Mouse (Mus musculus) forelimb bud, embryonic 11.5 days (tissue): ENCODE measurements around the gene Grid2.

Source experiments
- DNase-seq: peaks from one replicate; pipeline ENCODE4 v3.0.0-alpha.2; 2012; ENCODE audit warnings: low read depth, low spot score

Gene Grid2

DNA sequence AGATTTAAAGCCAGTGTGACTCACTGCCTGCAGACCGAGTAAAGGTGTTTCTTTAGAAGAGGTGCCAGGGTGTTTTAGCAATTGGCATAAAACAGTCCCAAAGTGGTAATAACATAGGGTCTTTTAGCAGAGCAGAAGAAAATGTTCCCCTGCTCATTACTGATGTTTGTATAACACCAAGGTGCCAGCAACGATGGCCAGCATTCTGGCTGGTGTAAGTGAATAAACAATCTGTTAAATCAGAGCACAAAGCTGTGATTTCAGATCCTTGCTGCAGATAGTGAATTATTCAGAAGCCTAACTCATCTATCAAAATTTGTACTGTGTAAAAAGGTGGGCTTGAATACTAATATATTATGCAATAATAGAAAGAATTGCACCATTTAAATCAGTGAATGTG lies 353.9 kb downstream of the Grid2 start:
- DNase-seq = no peak

DNA sequence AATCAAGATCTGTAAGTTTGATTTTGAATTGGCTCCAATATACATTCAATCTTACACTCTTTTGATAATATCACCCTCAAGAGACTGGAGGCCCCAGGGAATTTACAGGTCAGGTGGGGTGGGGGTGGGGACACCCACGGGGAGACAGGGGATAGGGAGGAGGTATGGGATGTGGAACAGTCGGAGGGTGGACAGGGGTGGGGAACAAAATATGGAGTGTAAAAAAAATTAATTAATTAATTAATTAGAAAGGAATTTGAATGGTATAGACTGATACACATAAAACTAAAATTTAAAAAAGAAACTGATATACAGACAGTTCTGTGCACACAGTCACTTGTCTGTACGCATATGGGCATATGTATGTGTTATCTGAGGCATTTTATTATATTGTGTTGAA lies 380.3 kb downstream of the Grid2 start:
- no peak for DNase-seq

- DNase-seq = no peak
Measured at GRCm38 (mm10) chr6:63659423-63659822, 403.7 kb downstream of the Grid2 start.

DNA sequence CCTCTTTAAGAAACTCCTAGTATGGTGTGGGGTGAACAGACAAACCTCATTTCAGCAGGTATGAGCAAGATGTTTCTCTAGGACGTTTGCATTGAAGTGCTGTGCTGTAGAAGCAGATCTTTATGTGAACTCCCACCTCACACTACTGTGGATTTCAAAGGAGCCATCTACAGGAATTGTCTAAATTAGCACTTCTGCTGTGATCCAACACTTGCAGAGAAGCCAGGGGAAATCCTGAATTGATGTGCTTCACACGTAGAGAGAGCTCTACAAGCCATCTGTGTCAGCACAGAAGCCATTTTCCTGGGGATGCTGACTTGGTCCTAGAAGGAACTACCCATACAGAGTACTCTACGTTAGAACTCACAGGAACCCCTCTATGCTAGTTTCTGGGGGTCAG lies 430.0 kb downstream of the Grid2 start:
- no peak for DNase-seq

DNA sequence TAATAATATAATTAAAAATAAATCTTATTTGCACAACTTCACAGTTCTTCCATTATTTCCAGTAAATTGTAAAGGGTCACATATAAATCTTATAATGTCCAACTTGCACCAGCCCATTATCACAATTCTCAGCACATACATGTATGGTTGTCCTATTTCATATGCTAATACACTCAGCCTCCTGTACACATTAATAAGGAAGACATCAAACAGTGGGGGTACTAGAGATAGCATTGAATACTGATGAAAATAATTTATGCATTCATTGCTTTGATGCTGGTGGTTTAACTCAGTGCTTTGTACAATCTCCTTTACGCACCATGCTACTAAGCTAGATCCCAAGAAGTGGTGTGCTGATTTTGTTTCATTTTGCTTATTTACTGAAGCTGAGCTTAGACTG lies 446.0 kb downstream of the Grid2 start:
- DNase-seq = no peak

- no peak for DNase-seq
Measured at GRCm38 (mm10) chr6:63733740-63734139, 478.1 kb downstream of the Grid2 start.

DNA sequence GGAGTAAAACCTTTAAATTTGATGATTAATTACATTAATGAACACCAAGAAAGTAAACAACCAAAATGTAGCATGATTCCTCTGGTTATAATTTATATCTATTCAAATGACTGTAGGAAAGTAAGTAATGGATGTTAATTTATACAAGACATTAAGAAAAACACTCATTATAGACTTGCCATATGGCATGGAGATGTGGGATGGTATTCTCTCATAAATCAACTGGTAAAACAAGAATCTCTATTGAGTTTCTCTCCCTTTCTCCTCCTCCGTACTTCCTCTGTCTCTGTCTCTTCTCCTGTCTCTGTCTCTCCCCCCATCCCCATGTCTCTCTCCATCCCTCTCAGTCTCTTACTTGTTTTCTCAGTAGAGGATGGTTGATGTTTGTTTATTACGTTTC lies 506.9 kb downstream of the Grid2 start:
- DNase-seq = no peak

DNA sequence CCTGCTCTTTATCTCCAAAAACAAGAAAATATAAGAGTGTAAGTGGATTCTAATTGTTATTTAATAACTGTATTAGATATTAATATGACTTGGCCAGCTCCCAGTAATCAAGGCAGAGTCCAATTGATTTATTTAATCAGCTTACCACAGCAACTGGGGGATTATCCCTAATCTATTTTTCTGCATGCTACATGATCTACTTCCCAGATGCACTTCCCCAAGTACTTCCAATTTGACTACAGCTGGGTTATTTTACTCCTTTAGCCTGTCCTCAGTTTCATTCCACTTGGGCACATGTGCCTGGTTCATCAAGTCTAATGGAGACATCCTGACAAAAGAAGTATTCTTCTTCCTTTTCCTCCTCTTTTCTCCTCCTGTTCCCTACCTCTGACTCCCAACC lies 539.0 kb downstream of the Grid2 start:
- no peak for DNase-seq

GRCm38 (mm10) chr6:63820236-63820635 lies 564.6 kb downstream of the Grid2 start:
- DNase-seq = peak; percentile 46

GRCm38 (mm10) chr6:63862628-63863027 lies 607.0 kb downstream of the Grid2 start:
- DNase-seq = no peak

DNA sequence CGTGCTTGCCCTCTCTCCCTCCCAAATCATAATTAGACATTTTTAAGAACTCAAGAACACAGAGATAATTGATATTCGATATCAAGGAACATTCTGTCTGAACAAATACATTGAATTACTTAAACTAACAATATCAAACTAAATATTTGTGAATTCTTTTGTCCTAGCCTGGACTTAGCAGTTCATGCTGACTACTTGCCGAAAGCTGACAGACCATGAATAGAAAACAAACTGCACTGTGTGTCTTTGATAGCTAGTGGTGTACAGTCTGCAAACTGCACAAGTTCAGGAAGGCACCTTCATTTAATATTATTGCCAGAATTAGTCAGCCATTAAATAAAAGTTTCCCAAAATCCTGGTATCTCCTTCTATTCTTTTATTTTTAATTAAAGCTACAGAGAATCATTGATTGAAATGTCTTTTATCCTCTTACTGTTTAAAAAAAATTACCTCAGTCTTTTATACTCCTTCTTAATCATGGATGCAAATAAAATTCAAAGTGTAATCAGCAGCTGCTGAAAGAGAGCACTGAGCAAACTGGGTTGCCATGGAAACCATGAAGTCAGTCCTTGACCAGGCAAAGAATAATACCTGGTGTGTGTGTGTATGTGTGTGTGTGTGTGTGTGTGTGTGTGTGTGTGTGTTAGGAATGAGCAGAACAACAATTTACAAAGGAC lies 621.5 kb downstream of the Grid2 start:
- no peak for DNase-seq

DNA sequence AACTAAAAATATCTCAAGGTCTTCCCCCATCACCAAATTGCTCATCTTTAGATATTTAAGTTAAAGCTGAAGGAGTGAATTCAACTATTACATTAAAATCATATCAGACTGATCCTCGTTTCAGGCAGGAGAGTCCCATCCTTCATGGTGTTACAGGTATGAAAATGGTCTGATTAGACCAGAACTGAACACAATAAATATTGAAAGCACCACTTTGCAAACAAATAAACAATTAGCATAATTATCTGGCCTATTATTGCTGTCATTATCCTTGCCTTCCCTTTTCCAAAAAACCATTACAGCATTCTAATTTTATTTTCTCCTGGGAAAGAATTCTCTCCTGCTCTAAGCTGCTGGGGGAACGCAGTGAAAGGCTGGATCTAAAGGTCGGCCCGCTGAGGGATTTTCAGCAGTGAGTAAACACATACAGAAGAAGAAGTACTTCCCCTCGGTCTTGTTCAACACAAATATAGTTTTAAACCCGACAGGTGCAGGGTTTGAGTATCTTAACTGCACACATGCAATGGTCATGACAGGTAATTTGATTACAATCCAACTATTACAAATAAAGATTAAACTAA lies 622.2 kb downstream of the Grid2 start:
- DNase-seq = no peak

- DNase-seq = no peak
Measured at GRCm38 (mm10) chr6:63894714-63895113, 639.0 kb downstream of the Grid2 start.

DNA sequence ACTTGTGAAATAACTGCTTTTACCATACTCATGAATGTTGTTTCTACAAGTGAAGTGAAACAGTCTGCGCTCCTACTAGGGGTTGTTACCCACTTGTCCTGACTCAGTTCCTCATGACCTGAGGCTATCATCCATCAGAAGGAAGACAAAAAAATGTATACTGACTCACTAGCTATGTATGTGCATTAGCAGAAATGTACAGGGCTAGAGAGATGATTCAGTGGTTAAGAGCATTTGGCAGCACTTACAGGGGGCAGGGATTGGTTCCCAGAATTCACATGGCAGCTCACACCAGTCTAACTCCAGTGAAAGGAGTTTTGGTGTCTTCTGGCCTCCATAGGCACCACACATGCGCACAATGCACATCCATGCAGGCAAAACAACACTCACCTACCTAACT lies 642.5 kb downstream of the Grid2 start:
- no peak for DNase-seq

DNA sequence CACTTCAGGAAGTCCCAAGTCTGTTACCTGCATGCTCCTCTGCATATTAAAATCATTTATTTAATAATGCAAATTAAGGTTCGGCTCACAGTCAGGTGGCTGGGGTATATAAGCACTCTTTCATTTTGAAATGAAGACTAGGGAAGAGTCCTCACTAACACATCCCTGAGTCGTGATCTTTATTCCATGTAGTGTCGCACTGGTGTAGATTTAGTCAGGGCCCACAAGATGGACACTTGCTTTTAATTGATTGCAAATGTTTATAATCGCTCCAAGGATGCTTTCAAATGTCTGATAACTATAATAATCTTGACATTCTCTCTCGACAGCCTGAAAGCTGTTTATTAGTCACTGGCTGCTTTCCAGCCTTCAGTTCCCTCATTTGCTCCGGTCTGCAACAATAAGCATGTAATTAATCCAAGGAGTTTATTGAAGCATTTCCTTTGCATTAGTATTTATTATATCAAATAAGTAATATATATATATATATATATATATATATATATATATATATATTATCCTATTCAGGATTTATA lies 661.4 kb downstream of the Grid2 start:
- DNase-seq = no peak

- DNase-seq = no peak
Measured at GRCm38 (mm10) chr6:63921951-63922350, 666.3 kb downstream of the Grid2 start.

- no peak for DNase-seq
Measured at GRCm38 (mm10) chr6:63931201-63931600, 675.5 kb downstream of the Grid2 start.

DNA sequence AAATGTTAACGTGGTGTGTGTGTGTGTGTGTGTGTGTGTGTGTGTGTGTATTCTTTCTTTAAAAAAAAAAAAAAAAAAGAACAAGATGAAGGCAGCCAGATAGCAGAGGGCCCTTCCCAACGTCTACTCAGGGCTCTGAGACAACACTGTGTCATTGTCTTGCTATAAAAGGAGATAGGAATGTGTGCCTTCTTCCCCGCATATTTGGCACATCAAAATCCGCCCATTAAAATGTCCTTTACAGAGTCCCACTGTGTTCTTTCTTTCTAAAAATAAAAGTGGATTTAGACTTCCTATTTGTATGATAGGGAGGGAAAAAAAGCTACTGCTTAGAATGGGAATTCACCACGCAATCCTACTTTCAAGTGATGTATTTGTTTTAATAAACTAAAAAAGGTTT lies 691.0 kb downstream of the Grid2 start:
- DNase-seq = no peak

GRCm38 (mm10) chr6:63963789-63964188 lies 708.1 kb downstream of the Grid2 start:
- DNase-seq = peak; percentile 48

- DNase-seq = no peak
Measured at GRCm38 (mm10) chr6:63964269-63964668, 708.6 kb downstream of the Grid2 start.

DNA sequence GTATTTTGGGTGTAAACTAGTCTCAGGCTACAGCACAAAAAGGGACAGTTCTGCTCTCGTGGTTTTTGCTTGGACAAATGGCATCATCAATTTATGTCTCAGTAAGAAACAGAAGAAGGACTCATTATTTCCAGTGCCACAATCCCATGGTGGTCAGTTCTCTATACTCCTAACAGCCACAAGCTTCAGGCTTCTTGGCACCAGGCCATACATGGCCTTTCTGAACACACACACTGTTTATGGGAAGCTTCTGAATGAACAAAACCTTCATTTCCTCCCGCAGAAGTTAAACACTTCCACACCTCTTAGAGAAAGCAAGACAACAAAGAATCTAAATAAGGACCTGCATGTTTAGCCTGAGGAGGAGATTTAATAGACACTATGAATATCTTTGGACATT lies 709.1 kb downstream of the Grid2 start:
- DNase-seq = peak; percentile 51

- no peak for DNase-seq
Measured at GRCm38 (mm10) chr6:64046084-64046483, 790.4 kb downstream of the Grid2 start.

DNA sequence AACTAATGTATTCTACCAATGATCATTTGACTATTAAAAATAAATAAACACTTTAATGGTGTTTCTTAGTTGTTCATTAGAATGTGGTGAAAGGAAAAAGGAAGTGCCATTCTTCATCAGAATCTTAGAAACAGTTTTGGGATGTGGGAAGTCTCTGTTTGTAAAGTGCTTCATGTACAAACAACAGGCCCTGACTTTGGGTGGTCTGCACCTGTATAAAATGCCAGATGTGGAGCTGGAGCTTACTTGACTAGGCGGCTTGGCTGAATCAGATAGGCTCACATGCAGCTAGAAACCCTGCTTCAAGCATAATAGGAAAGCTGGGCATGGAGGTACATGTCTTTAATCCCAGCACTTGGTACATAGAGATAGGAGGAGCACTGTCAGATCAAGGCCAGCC lies 791.1 kb downstream of the Grid2 start:
- peak; percentile 58 for DNase-seq
